Mouse (Mus musculus) A20 (cell line): Measurements from ENCODE around the gene Ninj1.

ENCODE experiments used
- DNase-seq: peaks from one replicate; pipeline ENCODE4 v3.0.0-alpha.2; 2011; ENCODE audit warnings: low read depth, low spot score

The Ninj1 gene

DNA sequence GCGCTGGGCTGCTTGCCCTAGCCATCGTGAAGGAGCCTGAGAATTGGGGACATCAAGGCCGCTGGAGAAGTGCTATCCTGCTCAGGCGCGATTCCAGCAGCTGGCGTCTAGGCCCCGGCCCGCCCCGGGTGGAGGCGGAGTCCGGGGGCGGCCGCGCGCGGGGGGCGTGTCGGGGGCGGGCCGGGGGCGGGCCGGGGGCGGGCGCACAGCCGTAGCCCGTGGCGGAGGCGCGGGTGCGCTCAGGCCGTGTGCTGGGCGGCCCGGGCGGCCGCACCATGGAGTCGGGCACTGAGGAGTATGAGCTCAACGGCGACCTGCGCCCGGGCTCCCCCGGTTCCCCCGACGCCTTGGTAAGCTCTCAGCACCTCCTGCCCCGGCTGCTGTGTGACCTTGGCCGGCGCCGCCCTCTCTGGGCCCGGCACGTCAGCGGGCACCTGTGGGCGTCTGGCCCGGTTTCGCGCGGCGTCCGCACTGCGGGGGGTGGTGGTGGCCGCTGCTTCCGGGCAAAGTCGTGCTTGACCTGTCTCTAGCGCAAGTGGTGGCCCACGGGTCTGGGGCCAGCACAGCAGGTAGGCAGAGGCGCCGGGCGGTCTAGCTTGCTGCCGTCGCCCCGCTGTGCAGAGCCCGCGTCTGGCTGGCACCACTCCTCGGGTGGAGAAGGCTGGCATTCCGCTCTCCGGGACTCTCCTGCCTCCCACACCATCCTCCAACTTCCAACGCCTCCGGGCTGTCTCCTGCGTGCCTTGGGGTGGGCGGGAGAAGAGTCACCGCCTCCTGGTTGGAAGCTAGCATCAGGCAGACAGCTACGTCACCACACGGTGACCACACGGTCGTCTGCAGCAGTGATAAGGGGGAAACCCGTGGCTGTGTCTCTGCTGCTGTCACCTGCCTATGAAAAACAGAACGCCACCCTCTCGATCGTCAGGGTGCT, at the start of gene Ninj1:
Gene Ninj1, plus strand, starts transcription at position 198 of the 931 bp plus-strand sequence.
- peak; percentile 90 for DNase-seq

DNA sequence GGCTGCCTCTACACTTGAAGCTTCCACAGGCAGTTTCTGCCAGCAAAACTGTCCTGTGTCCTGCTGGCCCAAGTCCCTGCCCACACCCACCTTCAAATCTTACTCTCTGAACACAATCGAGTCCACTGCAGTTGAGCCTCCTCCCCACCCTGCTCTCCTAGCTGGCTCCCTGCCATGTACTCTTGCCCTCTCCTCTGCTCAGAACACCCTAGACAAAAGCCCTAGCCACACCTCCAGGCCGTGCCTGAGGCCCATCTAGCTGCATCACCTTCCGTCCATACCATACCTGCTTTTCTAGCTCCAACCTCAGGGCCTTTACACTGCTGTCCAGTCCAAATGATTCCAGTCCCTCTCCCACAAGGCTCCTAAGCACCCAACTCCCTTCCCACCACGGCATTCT, 46.7 kb upstream of the Ninj1 start:
- DNase-seq = no peak

DNA sequence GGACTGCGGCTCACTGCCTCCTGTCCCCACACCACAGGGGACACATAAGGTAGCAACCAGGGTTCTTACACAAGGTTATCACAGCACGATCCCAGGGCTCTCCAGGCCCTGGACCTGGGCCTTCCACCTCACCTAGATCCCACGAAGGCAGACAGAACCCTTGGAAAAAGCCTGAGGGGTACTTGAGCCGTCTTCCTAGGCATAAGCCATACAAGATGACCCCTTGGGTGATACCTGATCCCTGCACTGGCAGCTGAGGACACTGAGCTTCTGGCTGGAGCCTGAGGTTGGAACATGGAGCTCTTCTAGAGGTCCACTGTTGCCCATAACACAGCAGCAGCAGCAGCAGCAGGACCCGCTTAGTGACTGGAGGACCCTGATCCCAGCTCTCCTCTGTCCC, 44.9 kb upstream of the Ninj1 start:
- DNase-seq = no peak

DNA sequence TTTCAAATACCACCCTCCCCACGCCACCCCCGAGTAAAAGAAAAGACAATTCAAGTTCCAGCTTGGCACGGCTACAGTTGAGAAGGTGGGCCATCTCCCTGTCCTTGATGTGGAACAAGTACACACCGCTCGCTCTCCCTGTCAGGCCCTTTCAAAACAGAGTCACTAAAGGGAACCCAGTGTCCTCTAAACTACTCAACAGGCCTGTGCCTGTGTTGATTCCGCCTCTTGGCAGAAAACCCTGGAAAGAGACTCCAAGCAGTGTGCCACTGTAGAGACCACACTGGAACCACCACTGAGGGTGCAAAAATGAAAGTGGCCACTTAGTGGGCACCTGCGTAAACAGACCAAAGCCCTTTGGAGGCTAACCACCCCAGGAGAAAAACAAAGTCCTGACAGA, 44.0 kb upstream of the Ninj1 start:
- DNase-seq = no peak

DNA sequence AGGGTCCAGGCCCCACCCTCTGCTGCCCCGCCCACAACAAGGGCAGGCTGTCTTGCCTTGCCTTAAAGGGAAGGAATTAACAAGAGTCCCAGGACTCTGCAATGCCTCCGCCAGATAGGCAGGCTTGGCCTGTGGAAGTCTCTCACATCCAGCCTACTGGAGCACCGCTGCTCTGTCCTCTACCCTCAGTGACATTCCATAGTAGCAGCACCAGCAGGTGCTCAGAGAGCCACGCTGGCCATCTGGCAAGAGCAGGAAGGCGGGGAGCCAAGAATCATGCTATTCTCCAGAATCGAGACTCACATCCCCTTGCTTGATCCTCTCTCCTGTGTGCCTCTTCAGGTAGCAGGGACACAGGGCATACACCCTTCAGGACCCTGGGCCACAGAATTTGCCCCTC, 42.8 kb upstream of the Ninj1 start:
- DNase-seq = no peak

DNA sequence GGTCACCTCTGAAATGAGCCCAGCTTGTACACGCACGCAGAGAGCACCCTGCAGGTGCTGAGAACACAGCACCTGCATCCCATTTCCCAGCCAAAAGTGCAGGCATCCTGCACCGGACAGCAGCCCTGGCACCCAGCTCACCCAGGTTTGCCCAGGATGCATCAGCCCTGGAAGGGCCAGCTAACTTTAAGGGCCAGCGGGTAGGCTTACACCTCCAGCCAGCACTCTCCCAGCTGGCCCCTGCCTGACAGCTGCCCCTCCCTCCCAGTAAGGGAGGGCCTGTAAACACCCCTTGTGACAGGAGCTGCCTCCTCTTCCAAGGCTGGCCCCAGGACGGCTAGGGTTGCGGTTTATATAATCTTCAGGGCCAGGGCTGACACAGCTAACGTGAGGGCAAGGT, 41.9 kb upstream of the Ninj1 start:
- no peak for DNase-seq

DNA sequence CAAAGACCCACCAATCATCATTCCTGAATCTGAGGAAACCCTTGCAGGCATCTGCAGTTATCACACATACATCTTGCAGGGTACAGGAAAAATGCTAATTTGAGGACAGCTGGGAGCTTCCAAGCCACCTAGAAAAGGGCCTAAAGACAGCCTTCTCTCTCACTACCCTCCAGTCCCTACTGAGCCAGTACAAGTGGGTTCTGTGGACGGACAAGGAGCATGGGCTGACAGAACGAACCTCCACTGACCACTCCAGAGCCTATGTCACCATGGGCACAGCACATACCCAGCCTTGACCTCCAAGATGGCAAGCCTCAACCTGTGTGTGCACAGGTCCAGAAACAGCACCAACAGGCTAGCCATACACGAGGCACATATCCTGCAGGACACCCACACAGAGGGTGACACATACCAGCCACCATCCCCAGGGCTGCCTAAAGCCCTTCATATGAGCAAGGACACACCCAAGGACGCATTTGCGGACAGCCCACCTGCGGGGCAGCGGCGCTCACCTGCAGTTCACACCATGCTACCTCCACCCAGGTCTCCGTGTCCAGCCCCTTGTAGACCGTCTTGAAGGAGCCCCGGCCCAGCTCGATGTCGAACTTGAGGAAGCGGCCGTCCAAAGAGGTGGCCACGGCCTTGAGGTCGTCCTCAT, 41.1 kb upstream of the Ninj1 start:
- DNase-seq = no peak

DNA sequence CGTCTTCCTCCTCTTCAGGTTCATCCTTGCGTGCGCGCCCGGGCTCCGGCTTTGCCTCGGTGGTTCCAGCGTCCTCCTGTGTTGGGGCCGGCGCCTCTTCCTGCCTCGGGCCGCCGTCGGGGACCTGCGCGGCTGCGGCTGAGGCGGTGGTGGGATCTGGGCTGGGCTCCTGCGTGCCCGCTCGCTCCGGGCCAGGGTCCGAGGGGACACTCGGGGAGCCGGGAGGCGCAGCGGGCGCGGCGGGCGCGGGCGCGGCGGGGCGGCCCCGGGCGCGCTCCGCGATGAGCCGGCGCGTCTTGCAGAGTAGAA, 40.6 kb upstream of the Ninj1 start:
- no peak for DNase-seq

DNA sequence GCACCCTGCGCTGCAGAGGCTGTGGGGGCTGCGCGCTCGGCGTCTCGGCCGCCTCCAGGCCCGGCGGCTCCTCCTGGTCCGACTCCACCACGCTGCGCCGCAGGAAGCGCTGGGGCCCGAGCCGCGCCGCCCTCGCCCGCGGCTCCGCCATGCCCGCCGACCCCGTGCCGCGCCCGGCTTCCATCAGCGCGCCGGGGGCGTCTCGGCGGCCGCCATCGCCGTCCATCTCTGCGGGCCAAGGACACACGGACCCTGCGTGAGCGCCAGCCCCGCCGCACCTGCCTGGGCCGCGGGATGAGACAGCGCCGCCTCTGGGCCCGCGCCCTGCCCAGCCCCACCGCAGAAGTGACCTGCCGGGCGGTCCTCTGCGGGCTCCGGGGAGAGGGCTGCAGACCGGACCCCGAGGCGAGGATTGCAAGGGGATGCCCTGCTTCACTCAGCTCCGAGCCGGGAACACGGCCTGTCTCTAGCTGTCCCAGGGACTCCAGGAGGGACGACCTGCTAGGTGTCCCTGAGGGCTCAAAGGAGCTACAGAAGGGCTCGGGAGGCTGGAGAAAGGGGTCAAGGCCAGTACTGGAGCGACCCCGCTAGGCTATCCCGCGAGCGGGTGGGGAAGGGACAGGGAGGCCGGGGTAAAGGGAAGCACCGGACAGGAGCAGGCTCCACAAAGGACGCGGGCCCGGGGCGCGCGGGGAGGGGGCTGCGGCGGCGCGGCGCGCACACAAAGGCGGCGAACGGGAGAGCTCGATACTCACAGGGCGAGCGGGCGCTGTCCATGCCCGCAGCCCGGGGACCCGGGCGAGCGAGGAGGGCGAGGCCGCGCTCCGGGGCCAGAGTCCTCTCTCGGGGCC, 40.1 kb upstream of the Ninj1 start:
- no peak for DNase-seq

DNA sequence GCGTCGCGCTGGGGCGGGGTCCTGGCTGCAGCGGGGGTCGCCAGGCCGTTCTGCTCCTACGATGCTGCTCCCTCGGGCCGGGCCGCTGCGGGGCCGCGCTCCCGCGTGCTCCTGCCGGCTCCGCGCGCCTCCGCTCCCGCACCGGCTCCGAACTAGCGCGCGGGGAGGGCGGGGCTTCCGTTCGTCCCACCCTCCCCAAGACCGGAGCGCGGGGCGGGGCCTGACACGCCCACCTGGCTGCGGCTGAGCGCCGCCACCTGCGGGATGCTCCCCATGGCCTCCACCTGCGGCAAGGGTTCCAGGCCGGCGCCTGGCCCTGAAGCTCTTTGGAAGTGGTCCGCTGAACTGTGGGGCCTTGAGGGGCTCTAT, 39.4 kb upstream of the Ninj1 start, which contains the start of gene Wnk2:
Gene Wnk2, minus strand, starts transcription at position 157 of the 369 bp plus-strand sequence.
- no peak for DNase-seq

DNA sequence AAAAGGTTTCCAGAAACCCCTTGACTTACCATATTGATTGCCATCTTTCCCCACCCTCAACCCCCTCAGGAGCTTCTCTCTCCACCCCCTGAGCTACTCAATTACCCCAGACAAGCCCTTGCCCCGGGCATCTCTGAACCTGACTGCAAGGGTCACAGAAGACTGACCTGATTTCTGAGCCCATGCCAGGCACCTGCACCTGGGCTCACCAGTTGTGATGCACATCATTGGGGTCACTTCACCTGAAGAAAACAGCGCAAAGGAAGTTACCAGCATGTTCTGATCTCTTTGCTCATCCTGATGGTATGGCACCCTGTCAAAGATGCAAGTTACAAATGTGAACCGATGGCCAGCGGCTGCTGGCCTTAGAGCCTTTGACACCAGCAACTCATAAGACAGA, 38.6 kb upstream of the Ninj1 start:
- no peak for DNase-seq

DNA sequence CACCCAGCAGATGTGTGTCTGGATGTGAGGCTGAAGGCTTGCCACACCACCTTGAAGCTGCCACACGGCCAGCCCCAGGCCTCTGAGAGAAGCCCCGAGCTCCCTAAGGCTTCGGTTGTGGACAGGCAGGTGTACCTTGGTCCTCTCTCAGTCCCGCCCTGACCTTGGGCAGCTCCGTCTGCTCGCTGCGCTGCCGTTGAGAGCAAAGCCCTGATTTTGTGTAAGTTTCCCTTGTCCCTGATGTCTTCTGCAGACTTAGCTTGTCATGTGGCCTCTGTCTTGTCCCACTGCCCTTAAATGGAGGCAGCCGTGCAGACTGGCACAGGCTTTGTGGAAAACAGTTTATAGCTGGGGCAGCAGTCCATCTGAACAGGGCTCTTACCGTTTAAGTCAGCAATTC, 33.3 kb upstream of the Ninj1 start:
- no peak for DNase-seq

DNA sequence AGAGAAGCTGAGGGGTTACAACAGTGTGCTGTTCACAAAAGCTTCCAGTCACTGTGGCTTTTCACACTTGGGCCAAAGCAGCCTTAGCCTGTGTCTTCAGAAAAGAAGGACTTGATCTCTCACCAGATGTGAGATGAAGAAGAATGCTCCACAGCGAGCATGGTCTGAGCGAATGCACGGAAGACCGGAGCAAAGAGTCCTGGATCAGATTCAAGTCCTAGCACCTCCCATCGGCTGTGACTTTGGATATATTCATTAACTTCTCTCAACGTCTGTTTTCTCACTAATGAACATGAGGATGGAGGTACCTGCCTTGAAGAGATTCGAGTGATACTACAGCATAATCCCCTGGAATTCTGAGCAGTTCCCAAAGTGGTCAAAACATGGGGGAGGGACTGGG, 32.7 kb upstream of the Ninj1 start:
- no peak for DNase-seq

DNA sequence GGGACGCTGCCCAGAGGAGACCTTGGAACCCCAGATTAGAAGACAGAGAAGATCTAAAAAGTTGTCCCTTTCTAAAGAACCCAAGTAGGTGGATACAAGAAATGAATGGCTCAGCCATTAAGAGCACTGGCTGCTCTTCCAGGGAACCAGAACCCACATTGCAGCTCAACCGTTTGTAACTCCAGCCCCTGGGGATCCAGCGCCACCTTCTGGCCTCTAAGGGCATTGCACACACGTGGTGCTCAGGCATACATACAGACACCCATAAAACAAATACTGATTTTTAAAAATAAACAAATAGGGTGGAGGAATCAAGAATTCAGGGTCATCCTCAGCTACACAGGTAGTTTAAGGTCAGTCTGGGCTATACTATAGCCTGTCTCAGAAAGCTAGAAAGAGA, 30.6 kb upstream of the Ninj1 start:
- peak; percentile 16 for DNase-seq

DNA sequence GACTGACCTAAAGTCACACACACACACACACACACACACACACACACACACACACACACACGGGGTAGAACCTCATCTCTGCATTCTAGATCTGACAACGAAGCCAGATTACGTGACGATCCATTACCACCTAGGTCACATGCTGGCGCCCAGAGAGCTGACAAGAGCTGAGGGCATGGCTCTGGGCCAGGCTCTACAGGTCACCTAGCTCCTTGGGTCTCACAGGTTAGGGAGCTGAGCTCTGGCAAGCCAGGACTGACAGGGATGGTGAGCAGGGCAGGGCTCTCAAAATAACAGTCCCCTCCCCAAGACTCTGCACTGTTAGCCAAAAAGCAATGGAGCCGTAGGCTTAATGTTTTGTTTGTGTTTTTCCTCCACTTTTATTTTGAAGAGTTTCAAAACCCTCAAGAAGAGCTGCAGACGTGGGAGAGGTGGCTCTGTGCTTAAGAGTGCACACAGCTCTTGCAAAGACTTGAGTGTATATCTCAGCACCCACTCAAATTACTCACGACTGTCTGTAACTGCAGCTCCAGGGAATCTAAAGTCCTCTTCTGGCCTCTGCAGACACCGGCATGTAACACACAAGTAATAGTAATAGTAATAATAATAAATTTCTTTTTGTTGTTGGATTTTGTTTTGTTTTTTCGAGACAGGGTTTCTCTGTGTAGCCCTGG, 29.1 kb upstream of the Ninj1 start:
- no peak for DNase-seq

DNA sequence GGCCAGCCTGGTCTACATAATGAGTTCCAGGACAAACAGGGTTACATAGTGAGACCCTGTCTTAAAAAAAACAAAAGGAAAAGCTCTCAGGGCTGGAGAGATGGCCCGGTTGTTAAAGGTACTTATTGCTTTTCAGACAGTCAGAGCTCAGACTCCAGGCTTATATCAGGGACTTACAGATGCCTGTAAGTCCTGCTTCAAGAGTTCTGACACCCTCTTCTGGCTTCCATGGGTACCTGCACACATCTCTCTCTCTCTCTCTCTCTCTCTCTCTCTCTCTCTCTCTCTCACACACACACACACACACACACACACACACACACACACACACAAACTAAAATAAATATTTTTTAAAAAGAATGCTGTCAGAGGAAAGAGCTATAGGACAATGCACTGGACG, 26.0 kb upstream of the Ninj1 start:
- DNase-seq = no peak

DNA sequence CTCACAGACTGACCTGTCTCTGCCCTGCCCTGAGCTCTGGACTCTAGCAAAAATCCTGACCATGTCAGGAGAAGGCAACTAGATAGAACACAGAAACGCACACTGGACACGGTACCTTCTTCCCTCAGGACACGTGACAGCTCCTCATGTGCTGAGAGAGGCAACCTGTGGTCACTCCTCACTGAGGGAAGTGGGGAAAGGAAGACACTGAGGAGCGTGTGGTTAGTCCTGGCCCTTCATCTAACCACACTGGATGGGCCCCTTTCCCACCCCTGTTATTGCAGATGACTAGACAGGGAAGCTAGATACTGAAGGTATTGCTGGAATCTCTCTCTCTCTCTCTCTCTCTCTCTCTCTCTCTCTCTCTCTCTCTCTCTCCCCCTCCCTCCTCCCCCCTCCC, 24.6 kb upstream of the Ninj1 start:
- DNase-seq = no peak

DNA sequence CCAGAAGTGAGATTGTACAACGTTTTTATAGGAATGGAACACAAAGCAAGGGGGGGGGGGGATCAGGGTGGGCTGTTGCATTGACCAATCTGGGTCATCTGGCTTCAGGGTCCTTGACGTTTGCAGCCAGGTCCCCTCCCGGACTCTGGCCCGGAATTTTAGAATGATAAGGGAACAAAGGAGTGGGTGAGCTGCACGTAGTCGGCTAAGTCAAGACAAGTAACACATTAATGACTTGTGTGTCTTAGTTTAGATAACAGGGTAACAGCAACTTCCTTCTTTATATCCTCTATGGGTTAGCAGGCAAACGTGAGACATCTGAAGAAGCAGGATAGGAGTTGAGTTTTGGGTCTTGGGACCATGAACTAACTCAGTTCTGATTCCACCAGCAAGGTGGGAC, 23.6 kb upstream of the Ninj1 start:
- no peak for DNase-seq

DNA sequence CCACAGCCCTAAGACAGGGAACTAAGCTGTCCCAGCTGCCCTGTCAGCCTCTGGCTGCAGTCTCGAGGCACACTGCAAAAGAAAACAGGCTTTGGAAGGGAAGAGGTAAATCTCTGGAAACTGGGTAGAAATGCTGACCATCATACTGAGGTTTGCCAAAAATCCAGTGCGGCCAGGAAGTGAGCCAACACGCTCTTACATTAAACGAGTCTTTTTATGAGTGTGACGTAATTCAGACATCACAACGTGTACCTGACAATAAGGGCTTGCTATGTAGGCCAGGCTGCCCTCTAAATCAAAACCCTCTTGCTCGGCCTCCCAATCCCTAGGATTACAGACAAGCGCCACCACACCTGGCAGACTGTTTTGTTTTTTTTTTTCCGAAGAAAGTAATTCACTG, 20.2 kb upstream of the Ninj1 start:
- DNase-seq = no peak

DNA sequence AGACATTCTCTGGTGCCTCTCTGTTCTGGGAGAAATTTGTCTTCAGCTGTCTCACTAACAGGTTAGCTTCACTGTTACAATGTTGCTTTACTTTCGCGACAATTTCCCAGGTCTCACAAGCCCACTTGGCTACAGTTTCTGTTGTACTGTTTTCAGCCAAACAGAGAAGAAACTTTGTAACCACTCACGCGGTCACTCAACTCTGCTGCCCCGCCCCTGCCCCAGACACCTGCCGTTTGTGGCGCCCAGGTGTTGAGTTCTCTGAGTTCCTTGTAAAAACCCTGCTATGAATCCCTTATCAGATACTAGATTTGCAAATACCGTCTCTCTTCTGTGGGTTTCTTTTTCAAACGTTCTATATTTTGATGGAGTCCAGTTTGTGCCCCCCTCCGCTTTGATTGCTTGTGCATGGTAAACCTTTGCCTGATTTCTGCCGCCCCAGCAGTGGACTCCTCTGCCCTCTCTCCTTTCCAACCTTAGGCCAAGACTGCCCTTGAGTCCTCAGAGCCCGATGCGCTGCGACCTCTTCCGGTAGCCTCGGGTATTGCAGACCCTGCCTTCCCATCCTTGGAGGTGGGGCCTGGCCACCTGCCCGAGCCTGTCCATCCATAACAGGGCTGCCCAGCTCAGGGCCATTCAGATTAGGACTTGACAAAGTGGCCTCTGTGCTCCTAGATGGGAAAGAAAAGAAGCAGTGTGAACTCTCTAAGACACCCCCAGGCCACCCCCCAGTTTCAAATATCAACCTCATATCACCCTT, 17.7 kb upstream of the Ninj1 start:
- DNase-seq = peak; percentile 81

DNA sequence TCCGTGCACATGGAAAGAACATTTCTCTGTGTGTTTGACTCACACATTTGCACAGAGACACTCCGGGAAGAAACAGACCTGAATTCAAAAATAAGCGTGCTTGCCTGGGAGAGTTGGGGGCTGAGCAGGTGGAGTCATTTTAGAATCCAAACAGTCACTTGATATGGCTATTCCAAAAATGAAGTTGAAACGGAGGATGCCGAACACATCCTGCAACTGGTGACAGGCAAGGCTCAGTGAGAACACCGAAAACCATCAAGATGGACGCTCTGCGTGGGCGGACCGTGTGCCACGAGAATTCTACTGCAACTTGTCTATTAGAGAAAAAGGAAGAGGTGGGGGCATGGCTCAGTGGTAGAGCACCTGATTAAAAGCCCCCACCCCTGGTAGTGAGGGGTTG, 16.7 kb upstream of the Ninj1 start:
- DNase-seq = no peak
